Mouse (Mus musculus) cerebellum, adult 18-20 months (tissue): ENCODE results near the gene Fxyd1.
A peak's percentile ranks its signal among the peaks of the same experiment; 100 is the strongest.

Source experiments
- DNase-seq, 2 experiments: peaks; one replicate each; pipeline ENCODE4 v3.0.0; 2021

The Fxyd1 gene

GRCm38 (mm10) chr7:31057071-31057470 is at the start of gene Fxyd1:
TSS of gene Fxyd1 (minus strand) at chr7:31057199.
- no peak for DNase-seq

- DNase-seq: no peak
Measured at GRCm38 (mm10) chr7:31106166-31106565, 49.2 kb upstream of the Fxyd1 start.

- peak; percentile 64 to 71 for DNase-seq
Measured at GRCm38 (mm10) chr7:31105061-31105768, 48.2 kb upstream of the Fxyd1 start.

- DNase-seq: no peak
Measured at GRCm38 (mm10) chr7:31100786-31101185, 43.8 kb upstream of the Fxyd1 start.

- DNase-seq: peak in 1 of 2 experiments; percentile 39
Measured at GRCm38 (mm10) chr7:31099612-31099982, 42.6 kb upstream of the Fxyd1 start.

- DNase-seq: peak in 1 of 2 experiments; percentile 46
Measured at GRCm38 (mm10) chr7:31098697-31099611, 42.0 kb upstream of the Fxyd1 start.

- DNase-seq: peak; percentile 91 to 92
Measured at GRCm38 (mm10) chr7:31097583-31098248, 40.7 kb upstream of the Fxyd1 start.

GRCm38 (mm10) chr7:31096892-31097564 is 40.0 kb upstream of the Fxyd1 start:
- DNase-seq: no peak

GRCm38 (mm10) chr7:31094774-31095501 is 37.9 kb upstream of the Fxyd1 start:
- DNase-seq: peak in 1 of 2 experiments; percentile 57

- no peak for DNase-seq
Measured at GRCm38 (mm10) chr7:31089721-31090120, 32.7 kb upstream of the Fxyd1 start.

GRCm38 (mm10) chr7:31088206-31088605 is 31.2 kb upstream of the Fxyd1 start:
- no peak for DNase-seq

GRCm38 (mm10) chr7:31087262-31087661 is 30.3 kb upstream of the Fxyd1 start:
- no peak for DNase-seq

GRCm38 (mm10) chr7:31086175-31086755 is 29.3 kb upstream of the Fxyd1 start:
- no peak for DNase-seq

- peak in 1 of 2 experiments; percentile 34 for DNase-seq
Measured at GRCm38 (mm10) chr7:31085171-31085570, 28.2 kb upstream of the Fxyd1 start.

GRCm38 (mm10) chr7:31084140-31084539 is 27.1 kb upstream of the Fxyd1 start:
- no peak for DNase-seq

- DNase-seq: peak; percentile 49 to 60
Measured at GRCm38 (mm10) chr7:31082831-31083588, 26.0 kb upstream of the Fxyd1 start.

- DNase-seq: no peak
Measured at GRCm38 (mm10) chr7:31082106-31082505, 25.1 kb upstream of the Fxyd1 start.

- peak; percentile 36 to 62 for DNase-seq
Measured at GRCm38 (mm10) chr7:31081106-31081505, 24.1 kb upstream of the Fxyd1 start.

GRCm38 (mm10) chr7:31080611-31081010 is 23.6 kb upstream of the Fxyd1 start:
- DNase-seq: no peak

GRCm38 (mm10) chr7:31079670-31080069 is 22.7 kb upstream of the Fxyd1 start:
- no peak for DNase-seq
